Mouse (Mus musculus) thymus, postnatal 0 days (tissue): ENCODE data around the gene 2310022B05Rik. TPM values are rescaled to one million over a fixed set of nuclear protein-coding genes. Genes with fewer than 3 reads are reported as not detected.

Experiments used
- DNase-seq: peaks from one replicate; pipeline ENCODE4 v3.0.0-alpha.2; 2015; ENCODE audit warnings: low spot score
- polyA plus RNA-seq: library from polyadenylated mRNA; unstranded; fragments of >200 nt; fragmentation: Nextera tagmentation; extraction: Ambion mirVana; gene quantifications from 2 replicates; pipeline ENCODE4 v1.2.1, GENCODE M21; 2015

Gene 2310022B05Rik
- polyA plus RNA-seq, 1 experiment from 2014 or later: 6.7 TPM

DNA sequence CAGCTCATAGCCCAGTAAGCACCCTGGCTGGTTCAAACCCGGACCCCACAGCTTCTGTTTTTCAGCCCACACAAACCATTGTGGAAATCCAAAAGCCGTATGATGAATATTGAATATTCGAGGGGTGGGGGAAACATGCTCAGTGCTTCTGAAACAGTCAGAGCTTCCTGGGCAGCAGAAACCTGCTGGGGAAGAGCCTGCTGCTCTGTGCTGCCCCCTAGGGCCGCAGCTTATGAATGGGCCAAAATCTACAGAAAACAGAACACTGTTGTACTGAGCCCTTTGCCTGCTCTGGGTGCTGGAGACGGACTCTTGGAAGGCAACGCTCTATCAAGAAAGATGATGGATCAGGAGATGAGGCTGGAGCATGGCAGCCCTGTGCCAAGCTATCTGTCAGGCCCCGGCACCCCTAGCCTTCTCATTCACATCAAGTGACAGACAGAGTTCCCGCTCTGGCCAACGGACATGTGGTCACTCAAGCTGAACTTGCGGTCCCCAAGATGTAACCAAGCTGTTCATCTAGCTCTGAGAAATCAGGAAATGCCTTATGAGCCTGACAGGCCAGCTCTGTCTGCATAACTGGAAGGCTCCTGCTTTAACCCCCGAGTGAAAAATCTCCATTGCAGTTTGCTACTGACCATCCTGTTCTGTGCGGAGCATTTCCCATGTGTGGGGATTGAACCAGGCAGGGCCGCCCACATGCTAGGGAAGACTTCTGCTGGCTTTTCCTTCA lies 54.8 kb downstream of the 2310022B05Rik start:
- DNase-seq: peak; percentile 34

GRCm38 (mm10) chr8:124604066-124604465 lies 59.1 kb downstream of the 2310022B05Rik start:
- peak; percentile 31 for DNase-seq

GRCm38 (mm10) chr8:124589393-124589792 lies 73.8 kb downstream of the 2310022B05Rik start:
- DNase-seq: no peak

- no peak for DNase-seq
Measured at GRCm38 (mm10) chr8:124586556-124586955, 76.6 kb downstream of the 2310022B05Rik start.

Other genes with a start within 250 kb of the 2310022B05Rik start
- gene Pgbd5, start 223.7 kb downstream of the 2310022B05Rik start, polyA plus RNA-seq: 0.25 and 0.32 TPM in 2 replicates
- 35.6 and 40.5 TPM in 2 replicates for gene Cog2, start 142.6 kb downstream of the 2310022B05Rik start, polyA plus RNA-seq
- gene Agt, start 93.7 kb downstream of the 2310022B05Rik start, polyA plus RNA-seq: 2.1 and 2.7 TPM in 2 replicates
- 0.14 and 0.37 TPM in 2 replicates for gene Capn9, start 87.3 kb downstream of the 2310022B05Rik start, polyA plus RNA-seq
- gene Ttc13, start 58.6 kb upstream of the 2310022B05Rik start, polyA plus RNA-seq: 50.8 and 54.3 TPM in 2 replicates
- 20.5 and 23.3 TPM in 2 replicates for gene Arv1, start 58.8 kb upstream of the 2310022B05Rik start, polyA plus RNA-seq
- gene Fam89a, start 88.5 kb upstream of the 2310022B05Rik start, polyA plus RNA-seq: 6.1 and 7.7 TPM in 2 replicates
- gene Trim67, start 129.7 kb upstream of the 2310022B05Rik start, polyA plus RNA-seq: not detected in 2 replicates
- gene Gnpat, start 199.7 kb upstream of the 2310022B05Rik start, polyA plus RNA-seq: 78.2 and 78.9 TPM in 2 replicates
- gene 2810004N23Rik, start 199.8 kb upstream of the 2310022B05Rik start, polyA plus RNA-seq: 39.1 and 42.3 TPM in 2 replicates
- 7.0 and 9.2 TPM in 2 replicates for gene Exoc8, start 234.3 kb upstream of the 2310022B05Rik start, polyA plus RNA-seq
- gene Sprtn, start 234.5 kb upstream of the 2310022B05Rik start, polyA plus RNA-seq: 11.0 and 13.5 TPM in 2 replicates